Mouse (Mus musculus) small intestine, adult 2 months (tissue): ENCODE measurements around the gene Myh4. TPM values are rescaled to one million over a fixed set of nuclear protein-coding genes. Genes with fewer than 3 reads are reported as not detected.

Source experiments
- H3K27ac ChIP-seq: fragments of 200-500 bp; 2 replicates; pipeline ENCODE4 v1.5.1; 2012; ENCODE audit warnings: low read depth, low read length, control low read depth, inconsistent platforms; ENCODE audit not compliant: insufficient read depth
- H3K27me3 ChIP-seq: fragments of 200-500 bp; 2 replicates; pipeline ENCODE4 v1.6.1; 2012; ENCODE audit warnings: mild to moderate bottlenecking, moderate library complexity, low read length, inconsistent platforms; ENCODE audit not compliant: control insufficient read depth, insufficient read depth
- H3K36me3 ChIP-seq: fragments of 200-500 bp; 2 replicates; pipeline ENCODE4 v1.6.1; 2012; ENCODE audit warnings: mild to moderate bottlenecking, low read length, control low read depth, inconsistent platforms; ENCODE audit not compliant: control insufficient read depth, insufficient read depth
- H3K4me1 ChIP-seq: fragments of 200-500 bp; 2 replicates; pipeline ENCODE4 v1.6.1; 2012; ENCODE audit warnings: low read length, inconsistent platforms, mixed read lengths; ENCODE audit not compliant: control insufficient read depth, insufficient read depth, insufficient read length
- H3K4me3 ChIP-seq: fragments of 200-500 bp; 2 replicates; pipeline ENCODE4 v1.5.1; 2012; ENCODE audit warnings: low read depth, mild to moderate bottlenecking, control low read depth, inconsistent platforms, low read length, moderate library complexity
- CTCF ChIP-seq: fragments of 200-500 bp; IDR thresholded peaks from 2 replicates; pipeline ENCODE4 v1.5.1; 2012; ENCODE audit warnings: low read depth, mild to moderate bottlenecking, control low read depth, inconsistent platforms, low read length, moderate library complexity, mixed read lengths; ENCODE audit not compliant: insufficient replicate concordance, insufficient read length; ENCODE audit errors: extremely low read depth
- POLR2A ChIP-seq: fragments of 200-500 bp; IDR thresholded peaks from 2 replicates; pipeline ENCODE4 v1.6.1; 2012; ENCODE audit warnings: low read depth, mild to moderate bottlenecking, control low read depth, inconsistent platforms, low read length, moderate library complexity
- WGBS: fragments of 180-500 bp; shearing (Covaris S2); methylation state at CpG from one replicate; pipeline ENCODE4 v1.1.7; 2018; 5-methylcytosine and 5-hydroxymethylcytosine counted together
- polyA plus RNA-seq: library from polyadenylated mRNA; depleted of rRNA; stranded (reverse); fragments of >200 nt; gene quantifications from 2 replicates; pipeline ENCODE4 v1.2.3, GENCODE M21; 2012; rRNA removed

Myh4 gene
- polyA plus RNA-seq, result not detected in 2 replicates

- WGBS, result 80% methylated on average over 5 of the region's 5 CpGs
- TF ChIP-seq CTCF, result no peak
- H3K27ac ChIP-seq, result no peak within 1 kb of the TSS
- no peaks in the 10 kb centered on the region for H3K4me1 ChIP-seq
- H3K36me3 ChIP-seq, result no peaks in the 10 kb centered on the region
- H3K27me3 ChIP-seq, result no peaks in the 10 kb centered on the region
- H3K4me3 ChIP-seq, result no peak within 1 kb of the TSS
These were observed at the start of gene Myh4 for GRCm38 (mm10) chr11:67237481-67238079. Myh4 (plus strand) TSS chr11:67238029.

GRCm38 (mm10) chr11:67190316-67190715 lies 47.5 kb upstream of the Myh4 start:
- Histone ChIP-seq H3K27ac (no peak overlapping the region), H3K4me3 (no peak overlapping the region), H3K4me1 (no peaks in the 10 kb centered on the region), H3K36me3 (no peaks in the 10 kb centered on the region), H3K27me3 (no peaks in the 10 kb centered on the region)
- TF ChIP-seq POLR2A, result no peak
- no peak for TF ChIP-seq CTCF
- 81% methylated on average over 10 of the region's 10 CpGs for WGBS

DNA sequence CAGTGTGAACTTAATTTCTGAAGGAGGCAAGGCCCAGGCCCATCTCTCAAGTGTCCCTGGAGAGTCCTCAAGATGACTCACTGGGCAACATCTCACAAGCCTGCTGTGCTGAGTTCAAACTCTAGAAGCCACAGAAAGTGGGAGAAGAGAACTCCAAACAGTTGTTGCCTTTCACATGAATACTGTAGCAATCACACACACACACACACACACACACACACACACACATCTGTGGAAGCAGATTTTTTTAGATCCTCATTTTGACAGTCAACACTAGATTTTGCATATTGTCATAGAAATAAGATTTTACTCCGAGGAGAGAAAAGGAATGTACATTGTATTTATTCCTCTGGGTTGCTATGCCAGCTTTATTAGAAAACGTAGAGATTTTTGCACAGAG lies 47.0 kb upstream of the Myh4 start:
- TF ChIP-seq POLR2A (no peak), CTCF (no peak)

DNA sequence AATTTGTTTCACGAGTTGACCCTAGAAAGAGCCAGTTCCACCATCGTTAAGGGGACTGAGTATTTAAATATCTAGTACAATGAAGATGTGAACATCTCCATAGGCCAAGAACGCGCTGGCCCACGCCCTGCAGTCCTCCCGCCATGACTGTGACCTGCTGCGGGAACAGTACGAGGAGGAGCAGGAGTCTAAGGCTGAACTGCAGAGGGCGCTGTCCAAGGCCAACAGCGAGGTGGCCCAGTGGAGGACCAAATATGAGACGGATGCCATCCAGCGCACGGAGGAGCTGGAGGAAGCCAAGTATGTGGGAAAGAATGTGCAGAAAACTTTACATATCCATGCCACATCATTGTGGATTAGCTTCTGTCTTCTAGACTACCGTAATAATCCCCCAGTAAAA lies 46.3 kb upstream of the Myh4 start:
- no peaks in the 10 kb centered on the region for H3K36me3 ChIP-seq
- no peaks in the 10 kb centered on the region for H3K4me1 ChIP-seq
- H3K27me3 ChIP-seq, result no peaks in the 10 kb centered on the region
- no peak overlapping the region for H3K4me3 ChIP-seq
- TF ChIP-seq CTCF, result no peak
- no peak for TF ChIP-seq POLR2A
- WGBS, result 85% methylated on average over 14 of the region's 14 CpGs
- no peak overlapping the region for H3K27ac ChIP-seq

More for the DNA sequence above, 47.0 kb upstream of the Myh4 start:
- Histone ChIP-seq H3K4me1 (no peaks in the 10 kb centered on the region), H3K36me3 (no peaks in the 10 kb centered on the region), H3K4me3 (no peak overlapping the region), H3K27ac (no peak overlapping the region), H3K27me3 (no peaks in the 10 kb centered on the region)
- WGBS, result 87% methylated on average over 2 of the region's 2 CpGs

GRCm38 (mm10) chr11:67199321-67199720 lies 38.5 kb upstream of the Myh4 start:
- H3K4me3 ChIP-seq, result no peak overlapping the region
- TF ChIP-seq POLR2A, result no peak
- no peak for TF ChIP-seq CTCF
- no peaks in the 10 kb centered on the region for H3K27me3 ChIP-seq
- no peaks in the 10 kb centered on the region for H3K4me1 ChIP-seq
- no peaks in the 10 kb centered on the region for H3K36me3 ChIP-seq
- H3K27ac ChIP-seq, result no peak overlapping the region
- 41% methylated on average over 1 of the region's 1 CpGs for WGBS

- no peak within 1 kb of the TSS for H3K27ac ChIP-seq
- no peak for TF ChIP-seq POLR2A
- no peak for TF ChIP-seq CTCF
- H3K36me3 ChIP-seq, result no peaks in the 10 kb centered on the region
- no peaks in the 10 kb centered on the region for H3K4me1 ChIP-seq
- H3K27me3 ChIP-seq, result no peaks in the 10 kb centered on the region
- H3K4me3 ChIP-seq, result no peak within 1 kb of the TSS
- WGBS, result 71% methylated on average over 4 of the region's 4 CpGs
These were observed 38.1 kb upstream of the Myh4 start, which contains the start of gene Myh1 for GRCm38 (mm10) chr11:67199752-67200151. Myh1 (plus strand) TSS chr11:67200052.

GRCm38 (mm10) chr11:67204766-67205165 lies 33.1 kb upstream of the Myh4 start:
- Histone ChIP-seq H3K36me3 (no peaks in the 10 kb centered on the region), H3K4me1 (no peaks in the 10 kb centered on the region), H3K27ac (no peak overlapping the region), H3K4me3 (no peak overlapping the region), H3K27me3 (no peaks in the 10 kb centered on the region)
- WGBS, result 67% methylated on average over 3 of the region's 3 CpGs
- TF ChIP-seq POLR2A (no peak), CTCF (no peak)
